Mouse (Mus musculus) C2C12 (cell line): Measurements from ENCODE around the gene 1520401A03Rik.

Source experiments
- CTCF ChIP-seq: IDR thresholded peaks from one replicate; pipeline ENCODE4 v1.5.1; 2011; ENCODE audit not compliant: control insufficient read depth, insufficient read depth, insufficient read length
- MYOG ChIP-seq: IDR thresholded peaks from one replicate; pipeline ENCODE4 v1.6.1; 2011; ENCODE audit not compliant: control insufficient read depth, insufficient read length; ENCODE audit errors: extremely low read depth

- no peak for TF ChIP-seq CTCF
- TF ChIP-seq MYOG: no peak
Measured at GRCm38 (mm10) chr17:23677236-23677679, 45.3 kb downstream of the 1520401A03Rik start, which contains the start of gene Tnfrsf12a.
